Mouse (Mus musculus) lung, postnatal 14 days (tissue): ENCODE results near the gene Eef1akmt2.
A peak's percentile ranks its signal among the peaks of the same experiment; 100 is the strongest.

Experiments used
- DNase-seq: peaks from one replicate; pipeline ENCODE4 v3.0.0; 2021

Eef1akmt2 gene

GRCm38 (mm10) chr7:132866316-132866715, 13.8 kb upstream of the Eef1akmt2 start:
- no peak for DNase-seq

- DNase-seq, result peak; percentile 91
These were observed 6.8 kb upstream of the Eef1akmt2 start, which contains the start of gene Abraxas2 for GRCm38 (mm10) chr7:132859042-132859958. Gene Abraxas2, plus strand, starts transcription at chr7:132859225.

GRCm38 (mm10) chr7:132858043-132858608, 5.7 kb upstream of the Eef1akmt2 start:
- DNase-seq, result no peak

GRCm38 (mm10) chr7:132856083-132856482, 3.6 kb upstream of the Eef1akmt2 start:
- DNase-seq, result no peak

GRCm38 (mm10) chr7:132853946-132854345, 1.5 kb upstream of the Eef1akmt2 start:
- DNase-seq, result no peak

- no peak for DNase-seq
These were observed 888 bp upstream of the Eef1akmt2 start for GRCm38 (mm10) chr7:132853361-132853760.

- no peak for DNase-seq
These were observed 9.3 kb downstream of the Eef1akmt2 start for GRCm38 (mm10) chr7:132843152-132843551.

GRCm38 (mm10) chr7:132842455-132842854, 10.0 kb downstream of the Eef1akmt2 start:
- no peak for DNase-seq

GRCm38 (mm10) chr7:132841287-132841686, 11.2 kb downstream of the Eef1akmt2 start:
- DNase-seq, result no peak

GRCm38 (mm10) chr7:132830955-132831354, 21.5 kb downstream of the Eef1akmt2 start:
- no peak for DNase-seq

- no peak for DNase-seq
These were observed 28.0 kb downstream of the Eef1akmt2 start for GRCm38 (mm10) chr7:132824346-132825022.

- no peak for DNase-seq
These were observed 28.6 kb downstream of the Eef1akmt2 start for GRCm38 (mm10) chr7:132823832-132824231.

GRCm38 (mm10) chr7:132820692-132821091, 31.8 kb downstream of the Eef1akmt2 start:
- no peak for DNase-seq

GRCm38 (mm10) chr7:132817056-132817455, 35.4 kb downstream of the Eef1akmt2 start:
- DNase-seq, result no peak

GRCm38 (mm10) chr7:132816528-132816927, 35.9 kb downstream of the Eef1akmt2 start:
- DNase-seq, result no peak

- DNase-seq, result no peak
These were observed 37.4 kb downstream of the Eef1akmt2 start for GRCm38 (mm10) chr7:132815081-132815480.

- DNase-seq, result no peak
These were observed 38.4 kb downstream of the Eef1akmt2 start for GRCm38 (mm10) chr7:132814089-132814450.

GRCm38 (mm10) chr7:132813416-132814088, 38.9 kb downstream of the Eef1akmt2 start, which contains the start of gene Fam53b:
Gene Fam53b, minus strand, starts transcription at chr7:132813886.
- peak; percentile 74 for DNase-seq

- DNase-seq, result peak; percentile 61
These were observed 39.7 kb downstream of the Eef1akmt2 start for GRCm38 (mm10) chr7:132812619-132813415.

- DNase-seq, result no peak
These were observed 40.5 kb downstream of the Eef1akmt2 start for GRCm38 (mm10) chr7:132811716-132812618.

- peak; percentile 96 for DNase-seq
These were observed 41.6 kb downstream of the Eef1akmt2 start for GRCm38 (mm10) chr7:132810879-132811278.
